Mouse (Mus musculus) urinary bladder, postnatal 4 days (tissue): Measurements from ENCODE around the gene Msh2.

ENCODE experiments used
- DNase-seq, 2 experiments: peaks; one replicate each; pipeline ENCODE4 v3.0.0; 2021 to 2022; ENCODE audit warnings: low spot score in 2 of 2

Gene Msh2

GRCm38 (mm10) chr17:87700101-87700500 lies 28.0 kb downstream of the Msh2 start:
- no peak for DNase-seq

GRCm38 (mm10) chr17:87724727-87725126 lies 52.6 kb downstream of the Msh2 start:
- DNase-seq, result no peak

DNA sequence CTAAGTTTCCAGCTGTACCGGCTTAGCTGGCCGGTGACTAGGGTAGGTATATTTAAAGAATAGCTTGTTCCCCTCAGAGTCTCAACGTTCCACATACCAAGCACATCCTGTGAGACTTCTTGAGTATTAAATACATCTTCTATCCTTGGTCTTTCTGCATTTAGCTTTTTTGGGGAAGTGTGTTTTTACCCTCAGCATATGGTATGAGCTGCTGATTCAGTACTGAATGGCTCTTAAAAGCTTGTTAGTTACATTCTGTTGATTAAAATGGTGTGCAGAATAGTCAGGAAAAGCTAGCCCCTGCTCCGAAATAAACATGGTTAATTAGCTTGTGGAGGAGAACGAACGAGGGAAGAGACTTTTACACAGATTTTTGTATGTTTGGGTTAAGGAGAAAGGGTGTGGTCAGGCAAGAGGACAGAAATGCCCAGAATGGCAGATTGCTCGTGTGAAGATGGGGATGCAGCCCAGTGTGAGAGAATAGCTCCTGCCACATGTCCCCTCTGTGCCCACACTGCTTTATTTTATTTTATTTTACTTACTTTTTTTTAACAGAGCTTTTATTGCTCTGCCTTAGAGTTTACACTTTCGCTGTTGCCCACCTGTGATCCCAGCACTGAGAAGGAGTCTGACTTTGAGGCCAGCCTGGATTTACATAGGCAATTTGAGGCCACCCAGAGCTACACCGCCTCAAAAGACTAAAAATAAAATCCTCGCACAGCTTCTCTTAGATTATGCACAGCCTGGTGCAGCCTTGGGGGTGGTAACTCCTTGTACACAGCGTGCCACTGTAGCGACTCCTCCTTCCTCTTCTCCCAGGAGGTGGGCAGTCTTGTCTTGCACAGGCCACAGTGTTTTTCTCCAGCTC lies 54.6 kb downstream of the Msh2 start:
- no peak for DNase-seq

DNA sequence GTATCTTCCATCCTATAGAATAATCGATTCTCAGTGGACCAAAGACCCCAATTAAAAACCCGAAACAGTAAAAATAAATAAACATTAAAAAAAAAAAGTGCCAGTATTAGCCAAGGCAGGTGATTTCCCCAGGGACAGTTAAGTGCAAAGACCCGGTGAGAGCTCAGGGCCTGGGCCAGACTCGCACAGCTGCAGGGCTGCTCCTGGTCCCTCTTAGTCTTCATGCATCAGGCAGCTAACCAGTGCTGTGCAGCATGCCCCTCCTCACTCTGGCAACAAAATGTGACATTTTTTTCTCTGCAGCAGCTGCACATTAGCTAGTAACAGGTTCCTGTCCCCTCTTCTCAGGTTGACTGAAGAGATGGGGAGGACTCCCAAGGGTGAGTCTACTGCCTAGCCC lies 59.8 kb downstream of the Msh2 start:
- DNase-seq, result no peak

- no peak for DNase-seq
Observed at GRCm38 (mm10) chr17:87734471-87734870, 62.3 kb downstream of the Msh2 start.

DNA sequence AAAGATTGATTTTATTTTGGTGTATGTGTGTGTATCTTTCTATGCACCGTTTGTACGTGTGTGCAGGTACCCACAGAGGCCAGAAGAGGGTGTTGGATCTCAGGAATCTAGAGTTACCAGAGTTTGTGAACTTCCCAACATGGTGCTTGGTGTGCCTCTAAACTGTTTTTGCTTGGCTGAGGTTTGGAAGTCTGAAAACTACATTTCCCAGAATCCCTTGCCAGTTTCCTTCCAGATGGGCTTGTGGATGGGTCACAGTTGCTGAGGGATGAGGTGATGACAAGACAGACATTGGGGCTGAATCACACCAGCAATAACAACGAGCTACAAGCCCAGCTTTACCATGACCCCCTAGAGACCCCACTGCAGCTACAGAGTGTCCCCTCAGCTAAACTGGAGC lies 65.0 kb downstream of the Msh2 start:
- no peak for DNase-seq

GRCm38 (mm10) chr17:87739835-87740234 lies 67.7 kb downstream of the Msh2 start:
- DNase-seq, result no peak

GRCm38 (mm10) chr17:87744985-87745925 lies 73.1 kb downstream of the Msh2 start:
- DNase-seq, result no peak

- DNase-seq, result no peak
Observed at GRCm38 (mm10) chr17:87745926-87746888, 74.1 kb downstream of the Msh2 start.

GRCm38 (mm10) chr17:87760315-87760714 lies 88.2 kb downstream of the Msh2 start:
- no peak for DNase-seq

DNA sequence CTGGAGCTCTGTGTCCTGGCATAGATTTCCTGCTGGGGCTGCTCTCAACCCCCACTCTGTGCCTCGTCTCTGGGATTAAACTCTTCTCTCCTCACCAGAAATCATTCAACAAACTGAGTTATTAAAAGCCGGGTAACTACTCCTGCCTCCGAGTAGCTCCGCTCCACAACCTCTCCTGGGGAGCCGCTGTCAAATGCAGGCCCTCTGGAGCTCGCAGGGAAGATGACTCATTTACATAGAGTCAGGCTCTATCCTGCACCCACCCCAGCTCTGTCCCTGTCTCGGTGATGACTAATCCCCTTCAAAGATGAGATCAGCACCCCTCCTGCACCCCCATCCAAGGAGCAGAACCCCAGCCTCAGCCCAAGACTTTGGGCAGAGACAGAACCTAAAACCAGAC lies 91.0 kb downstream of the Msh2 start:
- no peak for DNase-seq

DNA sequence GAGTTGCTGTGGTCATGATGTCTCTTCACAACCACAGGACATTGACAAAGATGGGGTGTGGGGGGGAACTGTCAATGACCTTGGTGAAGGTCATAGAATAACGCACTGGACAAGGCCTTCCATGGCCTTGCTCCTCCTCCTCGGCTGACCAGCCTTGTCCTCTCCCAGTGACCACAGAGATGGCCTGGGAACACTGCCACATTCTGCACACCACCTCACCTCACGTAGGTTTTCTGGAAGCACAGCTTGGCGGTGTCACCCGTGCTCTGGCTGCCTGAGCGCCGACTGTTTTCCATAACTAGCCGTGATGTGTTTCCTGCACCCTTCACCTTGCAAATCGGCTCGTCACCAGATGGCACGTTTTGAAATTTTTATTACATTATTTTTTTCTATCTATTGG lies 92.9 kb downstream of the Msh2 start:
- no peak for DNase-seq

- no peak for DNase-seq
Observed at GRCm38 (mm10) chr17:87766888-87767287, 94.8 kb downstream of the Msh2 start.

DNA sequence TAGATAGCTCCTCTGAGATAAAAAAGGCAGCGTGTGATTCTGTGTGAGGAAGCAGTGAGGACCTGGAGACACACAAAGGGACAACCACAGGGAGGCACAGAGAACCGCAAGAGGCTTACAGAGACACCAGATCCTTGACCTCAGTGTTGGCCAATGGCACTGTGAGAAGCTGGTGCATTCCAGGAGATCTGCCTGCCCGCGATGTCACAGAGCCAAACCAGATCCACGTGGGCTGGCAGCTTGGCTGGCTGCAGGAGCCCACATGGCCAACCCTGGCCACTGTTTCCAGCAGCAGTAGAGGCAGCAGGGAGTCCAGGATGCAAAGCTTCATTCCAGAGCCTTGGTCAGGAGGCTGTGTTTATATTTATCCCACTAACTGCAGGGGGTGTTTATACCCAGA lies 98.6 kb downstream of the Msh2 start:
- no peak for DNase-seq

- no peak for DNase-seq
Observed at GRCm38 (mm10) chr17:87773175-87773574, 101.0 kb downstream of the Msh2 start.
